Mouse (Mus musculus) CD4-positive, CD25-positive, alpha-beta regulatory T cell, adult 4 months (primary cell): ENCODE measurements around the gene Psmd9. TPM values are rescaled to one million over a fixed set of nuclear protein-coding genes. Genes with fewer than 3 reads are reported as not detected.

Source experiments
- ATAC-seq: one replicate; pipeline ENCODE4 v1.8.0; 2017
- polyA plus RNA-seq, 2 experiments: library from polyadenylated mRNA; unstranded; fragments of 100-300 nt; shearing (Covaris generic); gene quantifications; one replicate each; pipeline ENCODE4 v1.2.1; 2017

The Psmd9 gene
- polyA plus RNA-seq, 2 experiments from 2014 or later, result 36.5 to 41.5 TPM

GRCm38 (mm10) chr5:123256841-123257755 lies 87.9 kb downstream of the Psmd9 start:
- no peak for ATAC-seq

- ATAC-seq, result no peak
Measured at GRCm38 (mm10) chr5:123258990-123259389, 89.8 kb downstream of the Psmd9 start.

GRCm38 (mm10) chr5:123260698-123261097 lies 91.5 kb downstream of the Psmd9 start:
- no peak for ATAC-seq

- no peak for ATAC-seq
Measured at GRCm38 (mm10) chr5:123266909-123267308, 97.7 kb downstream of the Psmd9 start.

- no peak for ATAC-seq
Measured at GRCm38 (mm10) chr5:123268477-123269474, 99.6 kb downstream of the Psmd9 start.

- ATAC-seq, result no peak
Measured at GRCm38 (mm10) chr5:123270917-123271316, 101.7 kb downstream of the Psmd9 start.

GRCm38 (mm10) chr5:123272927-123273326 lies 103.7 kb downstream of the Psmd9 start:
- no peak for ATAC-seq

GRCm38 (mm10) chr5:123276636-123277341 lies 107.6 kb downstream of the Psmd9 start:
- ATAC-seq, result no peak

- ATAC-seq, result no peak
Measured at GRCm38 (mm10) chr5:123277342-123277701, 108.1 kb downstream of the Psmd9 start.

GRCm38 (mm10) chr5:123277704-123278103 lies 108.5 kb downstream of the Psmd9 start:
- no peak for ATAC-seq

- no peak for ATAC-seq
Measured at GRCm38 (mm10) chr5:123279248-123279647, 110.0 kb downstream of the Psmd9 start.

GRCm38 (mm10) chr5:123281336-123282136 lies 112.3 kb downstream of the Psmd9 start:
- no peak for ATAC-seq

GRCm38 (mm10) chr5:123285174-123285573 lies 116.0 kb downstream of the Psmd9 start:
- no peak for ATAC-seq

GRCm38 (mm10) chr5:123288079-123288478 lies 118.9 kb downstream of the Psmd9 start:
- ATAC-seq, result no peak

- ATAC-seq, result no peak
Measured at GRCm38 (mm10) chr5:123294653-123295052, 125.4 kb downstream of the Psmd9 start.

- ATAC-seq, result no peak
Measured at GRCm38 (mm10) chr5:123296224-123296806, 127.1 kb downstream of the Psmd9 start.

GRCm38 (mm10) chr5:123296972-123297754 lies 128.0 kb downstream of the Psmd9 start:
- no peak for ATAC-seq

- no peak for ATAC-seq
Measured at GRCm38 (mm10) chr5:123297830-123298229, 128.6 kb downstream of the Psmd9 start.

GRCm38 (mm10) chr5:123298526-123298925 lies 129.3 kb downstream of the Psmd9 start:
- ATAC-seq, result no peak
